Mouse (Mus musculus): Measurements from ENCODE around the gene Rasgef1b.

The Rasgef1b gene

GRCm38 (mm10) chr5:99174608-99175385, 554.1 kb downstream of the Rasgef1b start:
- no peak for DNase-seq

- DNase-seq, result no peak
These were observed 559.0 kb downstream of the Rasgef1b start for GRCm38 (mm10) chr5:99169836-99170235.

DNA sequence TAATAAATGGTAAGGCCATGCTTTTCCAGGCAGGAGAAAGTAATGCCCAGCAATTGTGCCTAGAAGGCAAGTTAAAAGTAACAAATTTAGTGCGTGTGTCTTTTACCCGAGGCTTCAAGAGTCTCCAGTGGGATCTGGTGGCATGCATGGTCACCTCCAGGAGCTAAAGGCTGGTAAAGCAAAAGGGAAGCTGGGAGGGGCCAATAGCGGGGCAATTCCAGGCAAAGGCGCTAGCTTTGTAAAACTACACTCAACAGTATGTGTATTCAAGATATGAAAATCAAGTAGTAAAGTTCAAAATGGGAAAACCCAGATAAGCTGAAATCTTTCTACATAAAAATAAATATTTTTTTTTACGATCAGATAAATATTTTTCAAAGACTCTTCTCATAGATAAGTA, 561.1 kb downstream of the Rasgef1b start:
- no peak for DNase-seq
